Mouse (Mus musculus) forebrain, embryonic 12.5 days (tissue): Measurements from ENCODE around the gene Polr2c. TPM values are rescaled to one million over a fixed set of nuclear protein-coding genes. Genes with fewer than 3 reads are reported as not detected.

Experiments
- ATAC-seq: fragments of 200-750 bp; cut with Nextera tagmentation; 2 replicates; pipeline ENCODE4 v1.8.0; 2017; ENCODE audit warnings: moderate TSS enrichment; ENCODE audit not compliant: low FRiP score
- H3K27ac ChIP-seq: fragments of 300-500 bp; sonication (generic); 2 replicates; pipeline ENCODE4 v1.5.1; 2016; ENCODE audit warnings: mild to moderate bottlenecking
- H3K27me3 ChIP-seq: fragments of 300-500 bp; sonication (generic); 2 replicates; pipeline ENCODE4 v1.6.1; 2016; ENCODE audit warnings: mild to moderate bottlenecking
- H3K36me3 ChIP-seq: fragments of 300-500 bp; sonication (generic); replicated peaks from 2 replicates; pipeline ENCODE4 v1.6.1; 2016; ENCODE audit warnings: mild to moderate bottlenecking
- H3K4me1 ChIP-seq: fragments of 300-500 bp; sonication (generic); 2 replicates; pipeline ENCODE4 v1.6.1; 2016
- H3K4me2 ChIP-seq: fragments of 300-500 bp; sonication (generic); 2 replicates; pipeline ENCODE4 v1.6.1; 2016; ENCODE audit warnings: mild to moderate bottlenecking, moderate library complexity
- H3K4me3 ChIP-seq: fragments of 300-500 bp; sonication (generic); replicated peaks from 2 replicates; pipeline ENCODE4 v1.5.1; 2016; ENCODE audit warnings: mild to moderate bottlenecking
- H3K9ac ChIP-seq: fragments of 300-500 bp; sonication (generic); 2 replicates; pipeline ENCODE4 v1.6.1; 2016; ENCODE audit warnings: mild to moderate bottlenecking
- H3K9me3 ChIP-seq: fragments of 300-500 bp; sonication (generic); 2 replicates; pipeline ENCODE4 v1.6.1; 2016
- WGBS: fragments of 180-500 bp; shearing (Covaris S2); methylation state at CpG from one replicate; pipeline ENCODE4 v1.1.7; 2016; 5-methylcytosine and 5-hydroxymethylcytosine counted together
- polyA plus RNA-seq: library from polyadenylated mRNA; unstranded; fragments of >200 nt; fragmentation: Nextera tagmentation; extraction: Ambion mirVana; gene quantifications from 2 replicates; pipeline ENCODE4 v1.2.1, GENCODE M21; 2016

The Polr2c gene
- polyA plus RNA-seq, 1 experiment from 2014 or later = 144 TPM

DNA sequence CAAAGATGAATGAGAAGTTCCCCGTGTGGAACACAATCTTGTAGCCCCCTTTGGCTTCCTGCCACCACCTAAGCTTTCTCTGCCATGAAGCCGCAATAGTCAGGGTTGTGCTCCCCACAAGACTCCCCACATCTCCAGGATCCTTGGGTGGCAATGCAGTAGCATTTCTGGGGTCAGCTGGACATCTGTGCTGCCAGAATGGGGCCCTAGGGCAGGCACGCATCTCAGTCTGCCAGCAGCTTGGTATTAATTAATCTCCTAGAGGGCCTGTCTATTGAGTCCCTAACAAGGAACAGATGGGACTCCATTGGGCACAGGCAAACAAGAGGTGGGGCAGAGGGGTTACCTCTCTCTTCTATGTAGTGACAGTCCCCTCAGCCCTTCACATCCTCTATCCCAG is 14.9 kb downstream of the Polr2c start:
- Histone ChIP-seq H3K4me1 (peaks cover 72% of the 10 kb centered on the region), H3K27me3 (peaks cover 36% of the 10 kb centered on the region), H3K27ac (peak overlapping the region; percentile 57), H3K9me3 (no peaks in the 10 kb centered on the region), H3K36me3 (peaks cover 3% of the 10 kb centered on the region; the same call in 1 of the 2 replicates), H3K9ac (no peak overlapping the region), H3K4me2 (peak overlapping the region; percentile 3), H3K4me3 (no peak overlapping the region)
- WGBS = 30% methylated on average over 3 of the region's 3 CpGs
- no peak for ATAC-seq

GRCm38 (mm10) chr8:94872576-94872975 is 15.3 kb downstream of the Polr2c start:
- peaks cover 72% of the 10 kb centered on the region for H3K4me1 ChIP-seq
- WGBS = 81% methylated on average over 2 of the region's 2 CpGs
- H3K9me3 ChIP-seq = no peaks in the 10 kb centered on the region
- no peak overlapping the region for H3K9ac ChIP-seq
- ATAC-seq = no peak
- peaks cover 36% of the 10 kb centered on the region for H3K27me3 ChIP-seq
- peak overlapping the region; percentile 57; the same call in 1 of the 2 replicates for H3K27ac ChIP-seq
- H3K4me2 ChIP-seq = peak overlapping the region; percentile 3; the same call in 1 of the 2 replicates
- no peak overlapping the region for H3K4me3 ChIP-seq
- H3K36me3 ChIP-seq = peaks cover 3% of the 10 kb centered on the region; the same call in 1 of the 2 replicates

GRCm38 (mm10) chr8:94874358-94874757 is 17.1 kb downstream of the Polr2c start:
- no peak for ATAC-seq
- no peaks in the 10 kb centered on the region for H3K36me3 ChIP-seq
- 13% methylated on average over 6 of the region's 6 CpGs for WGBS
- no peak overlapping the region for H3K9ac ChIP-seq
- peaks cover 59% of the 10 kb centered on the region for H3K4me1 ChIP-seq
- H3K9me3 ChIP-seq = no peaks in the 10 kb centered on the region
- peak overlapping the region; percentile 97 for H3K4me2 ChIP-seq
- peak overlapping the region; percentile 60 for H3K4me3 ChIP-seq
- H3K27me3 ChIP-seq = peaks cover 36% of the 10 kb centered on the region
- H3K27ac ChIP-seq = 0 out of 2 replicates have a peak overlapping the region, but pooled peaks have one; percentile 42

DNA sequence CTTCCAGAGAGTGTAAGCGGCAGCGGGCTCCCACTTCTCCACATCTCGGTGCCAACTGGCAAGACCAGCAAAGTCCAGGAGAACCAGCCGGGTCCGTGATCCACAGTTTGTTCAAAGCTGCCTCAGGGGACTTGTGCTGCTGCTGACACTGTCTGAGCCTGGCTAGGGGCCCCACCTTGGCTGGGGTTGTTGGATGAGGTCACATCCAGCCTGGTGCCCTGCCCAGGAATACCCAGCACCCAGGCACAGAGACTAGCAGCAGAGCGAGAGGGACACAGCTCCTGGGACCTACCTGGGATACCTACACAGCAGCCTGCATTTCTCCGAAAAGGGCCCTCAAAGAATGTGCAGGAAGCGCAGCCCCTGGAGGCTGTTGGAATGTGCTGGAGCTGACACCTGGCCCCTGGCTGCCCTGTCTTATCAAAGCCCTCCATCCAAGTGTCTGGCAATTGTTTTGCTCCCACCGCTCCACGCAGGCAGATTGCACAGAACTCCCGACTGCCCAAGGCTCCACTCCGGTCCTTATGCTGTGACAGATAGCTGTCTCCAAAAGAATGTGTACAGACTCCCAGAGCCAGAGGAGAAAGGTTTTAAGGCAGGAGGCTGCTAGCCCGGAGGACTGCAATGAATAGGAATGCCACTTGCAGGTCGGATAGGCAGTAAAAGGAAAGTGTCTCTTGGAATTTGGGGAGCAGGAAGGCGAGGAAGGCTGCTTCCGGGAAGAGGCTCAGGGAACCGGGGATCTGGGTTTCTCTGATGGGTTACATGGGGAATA is 18.0 kb downstream of the Polr2c start:
- WGBS = 20% methylated on average over 17 of the region's 17 CpGs
- ATAC-seq = no peak
- peak overlapping the region; percentile 61; the same call in 1 of the 2 replicates for H3K9ac ChIP-seq
- H3K27me3 ChIP-seq = peaks cover 29% of the 10 kb centered on the region
- H3K4me1 ChIP-seq = peaks cover 50% of the 10 kb centered on the region
- H3K4me3 ChIP-seq = peak overlapping the region; percentile 60
- 0 out of 2 replicates have a peak overlapping the region, but pooled peaks have one; percentile 19 for H3K27ac ChIP-seq
- no peaks in the 10 kb centered on the region for H3K36me3 ChIP-seq
- H3K9me3 ChIP-seq = no peaks in the 10 kb centered on the region
- H3K4me2 ChIP-seq = peak overlapping the region; percentile 97

DNA sequence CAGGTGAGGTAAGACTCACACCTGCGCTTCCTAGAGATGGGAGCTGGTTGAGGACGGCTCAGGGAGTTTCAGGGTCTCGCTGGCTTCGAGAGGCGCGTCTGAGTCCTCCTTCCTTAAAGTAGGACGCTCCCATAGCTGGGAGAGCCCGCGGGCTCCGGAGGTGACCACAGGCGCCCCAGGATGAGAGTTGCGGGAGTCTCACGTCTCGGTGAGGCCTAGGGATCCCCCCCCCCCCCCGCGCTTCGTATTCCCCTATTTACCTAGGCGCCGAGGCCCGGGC is 18.6 kb downstream of the Polr2c start:
- Histone ChIP-seq H3K4me1 (peaks cover 45% of the 10 kb centered on the region), H3K4me2 (peak overlapping the region; percentile 97), H3K36me3 (no peaks in the 10 kb centered on the region), H3K27me3 (peaks cover 24% of the 10 kb centered on the region), H3K27ac (0 out of 2 replicates have a peak overlapping the region, but pooled peaks have one; percentile 25), H3K4me3 (peak overlapping the region; percentile 60), H3K9me3 (no peaks in the 10 kb centered on the region), H3K9ac (peak overlapping the region; percentile 61)
- ATAC-seq = no peak
- WGBS = 0% methylated on average over 16 of the region's 20 CpGs

GRCm38 (mm10) chr8:94876197-94876730 is 19.0 kb downstream of the Polr2c start, which contains the start of gene Dok4:
Gene Dok4, minus strand, starts transcription at chr8:94876330.
- H3K36me3 ChIP-seq = no peaks in the 10 kb centered on the region
- H3K4me1 ChIP-seq = peaks cover 40% of the 10 kb centered on the region
- WGBS = under 1% methylated on average over 29 of the region's 37 CpGs
- H3K27ac ChIP-seq = 0 out of 2 replicates have a peak within 1 kb of the TSS, but pooled peaks have one; percentile 25
- H3K9me3 ChIP-seq = no peaks in the 10 kb centered on the region
- H3K4me2 ChIP-seq = peak within 1 kb of the TSS; percentile 97
- ATAC-seq = peak; percentile 80
- H3K9ac ChIP-seq = peak within 1 kb of the TSS; percentile 61
- peaks cover 24% of the 10 kb centered on the region for H3K27me3 ChIP-seq
- peak within 1 kb of the TSS; percentile 60 for H3K4me3 ChIP-seq

- H3K36me3 ChIP-seq = no peaks in the 10 kb centered on the region
- H3K4me3 ChIP-seq = no peak overlapping the region
- no peak overlapping the region for H3K9ac ChIP-seq
- ATAC-seq = no peak
- 52% methylated on average over 3 of the region's 3 CpGs for WGBS
- H3K27ac ChIP-seq = no peak overlapping the region
- H3K9me3 ChIP-seq = no peaks in the 10 kb centered on the region
- peaks cover 34% of the 10 kb centered on the region for H3K4me1 ChIP-seq
- peak overlapping the region; percentile 97; the same call in 1 of the 2 replicates for H3K4me2 ChIP-seq
- H3K27me3 ChIP-seq = peaks cover 24% of the 10 kb centered on the region
Observed at GRCm38 (mm10) chr8:94876820-94877219, 19.6 kb downstream of the Polr2c start.

DNA sequence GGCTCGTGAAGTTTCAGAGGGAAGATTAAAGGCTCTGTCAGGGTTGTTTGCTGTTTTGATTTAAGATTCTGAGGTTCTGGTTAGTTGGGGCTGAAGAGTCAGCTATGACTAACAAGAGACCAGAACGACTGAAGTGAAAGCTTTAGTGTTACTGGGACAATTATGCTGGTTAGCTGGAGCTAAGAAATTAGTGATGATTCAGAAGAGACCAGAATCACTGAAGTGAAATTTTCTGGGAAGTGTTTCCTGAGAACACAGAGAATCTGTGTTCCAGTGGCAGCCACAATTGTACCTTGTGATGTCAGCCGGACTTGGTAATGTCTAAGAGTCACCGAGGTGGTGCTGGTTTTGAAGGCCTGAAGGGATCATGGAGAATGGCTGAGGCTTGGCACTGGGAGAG is 23.5 kb downstream of the Polr2c start:
- Histone ChIP-seq H3K36me3 (no peaks in the 10 kb centered on the region), H3K9me3 (no peaks in the 10 kb centered on the region), H3K9ac (no peak overlapping the region), H3K4me3 (no peak overlapping the region), H3K4me1 (peaks cover 8% of the 10 kb centered on the region), H3K27me3 (peaks cover 3% of the 10 kb centered on the region), H3K4me2 (no peak overlapping the region), H3K27ac (no peak overlapping the region)
- 81% methylated on average over 4 of the region's 4 CpGs for WGBS
- ATAC-seq = no peak

GRCm38 (mm10) chr8:94888383-94889036 is 31.3 kb downstream of the Polr2c start:
- H3K4me3 ChIP-seq = no peak overlapping the region
- WGBS = 48% methylated on average over 14 of the region's 14 CpGs
- H3K27ac ChIP-seq = no peak overlapping the region
- no peaks in the 10 kb centered on the region for H3K36me3 ChIP-seq
- H3K9me3 ChIP-seq = no peaks in the 10 kb centered on the region
- no peaks in the 10 kb centered on the region for H3K4me1 ChIP-seq
- peaks cover 16% of the 10 kb centered on the region; the same call in 1 of the 2 replicates for H3K27me3 ChIP-seq
- ATAC-seq = no peak
- H3K9ac ChIP-seq = no peak overlapping the region
- no peak overlapping the region for H3K4me2 ChIP-seq

- 55% methylated on average over 2 of the region's 2 CpGs for WGBS
- H3K27me3 ChIP-seq = peaks cover 13% of the 10 kb centered on the region; the same call in 1 of the 2 replicates
- no peaks in the 10 kb centered on the region for H3K4me1 ChIP-seq
- no peak overlapping the region for H3K9ac ChIP-seq
- no peak overlapping the region for H3K4me3 ChIP-seq
- no peaks in the 10 kb centered on the region for H3K9me3 ChIP-seq
- no peak overlapping the region for H3K4me2 ChIP-seq
- no peaks in the 10 kb centered on the region for H3K36me3 ChIP-seq
- H3K27ac ChIP-seq = no peak overlapping the region
- ATAC-seq = no peak
Observed at GRCm38 (mm10) chr8:94892917-94893316, 35.7 kb downstream of the Polr2c start.

DNA sequence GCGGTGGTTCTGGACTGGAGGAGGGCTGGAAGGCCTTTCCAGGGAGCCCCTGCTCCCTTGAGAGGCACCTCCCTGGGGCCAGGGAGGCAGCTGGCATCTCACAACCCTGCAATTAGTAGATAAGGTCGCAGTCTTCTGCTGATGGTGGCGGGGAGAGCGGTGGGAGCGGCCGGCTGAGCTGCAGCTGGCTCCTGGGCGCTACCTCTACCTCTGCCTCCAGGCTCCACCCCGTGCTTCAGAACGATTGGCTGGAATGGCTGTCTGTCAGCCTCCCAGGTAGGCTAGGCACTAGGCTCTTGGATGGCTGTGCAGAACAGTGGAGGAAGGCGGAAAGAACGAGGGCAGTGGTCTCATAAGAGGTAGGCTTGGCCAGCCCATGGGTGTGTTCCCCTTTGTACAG is 42.0 kb downstream of the Polr2c start:
- Histone ChIP-seq H3K4me3 (no peak overlapping the region), H3K9ac (no peak overlapping the region), H3K27me3 (peaks cover 24% of the 10 kb centered on the region), H3K36me3 (0 out of 2 replicates have a peak, but pooled peaks cover 6% of the 10 kb centered on the region), H3K27ac (no peak overlapping the region), H3K4me2 (no peak overlapping the region), H3K4me1 (peaks cover 18% of the 10 kb centered on the region), H3K9me3 (no peaks in the 10 kb centered on the region)
- 10% methylated on average over 11 of the region's 11 CpGs for WGBS
- ATAC-seq = 0 out of 2 replicates have a peak, but pooled peaks have one; percentile 20

DNA sequence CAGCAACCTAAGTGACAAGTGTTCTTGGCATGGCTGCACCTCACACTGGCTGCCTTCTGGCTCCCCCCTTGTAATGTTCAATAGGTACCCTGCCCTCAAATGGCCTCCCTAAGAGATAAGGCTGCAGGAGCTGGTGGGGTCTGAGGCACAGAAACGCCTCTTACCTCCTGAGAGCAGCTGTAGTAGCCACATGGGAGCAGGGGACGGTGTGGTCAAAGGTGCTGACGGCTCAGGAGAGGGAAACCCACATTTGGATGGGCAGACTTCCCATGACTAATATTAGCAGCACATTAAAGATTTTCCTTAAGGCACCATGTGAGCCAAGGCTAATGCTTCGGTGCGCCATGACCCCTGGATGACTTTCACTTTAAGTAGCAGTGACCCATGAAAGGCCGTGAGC is 43.4 kb downstream of the Polr2c start:
- ATAC-seq = no peak
- Histone ChIP-seq H3K9ac (no peak overlapping the region), H3K27ac (no peak overlapping the region), H3K27me3 (peaks cover 24% of the 10 kb centered on the region), H3K4me2 (no peak overlapping the region), H3K4me1 (peaks cover 18% of the 10 kb centered on the region), H3K4me3 (no peak overlapping the region), H3K9me3 (no peaks in the 10 kb centered on the region), H3K36me3 (peaks cover 9% of the 10 kb centered on the region; the same call in 1 of the 2 replicates)
- 32% methylated on average over 6 of the region's 6 CpGs for WGBS
